Mouse (Mus musculus) megakaryocyte, embryonic 14.5 days (primary cell): ENCODE measurements around the gene Peli2.

ENCODE experiments used
- FLI1 ChIP-seq: IDR thresholded peaks from 2 replicates; pipeline ENCODE4 v1.6.1; 2012; ENCODE audit warnings: low read length, inconsistent platforms, mixed read lengths
- GATA1 ChIP-seq: IDR thresholded peaks from 3 replicates; pipeline ENCODE4 v1.6.1; 2012; ENCODE audit warnings: mixed read lengths, low read length, inconsistent platforms, borderline replicate concordance

DNA sequence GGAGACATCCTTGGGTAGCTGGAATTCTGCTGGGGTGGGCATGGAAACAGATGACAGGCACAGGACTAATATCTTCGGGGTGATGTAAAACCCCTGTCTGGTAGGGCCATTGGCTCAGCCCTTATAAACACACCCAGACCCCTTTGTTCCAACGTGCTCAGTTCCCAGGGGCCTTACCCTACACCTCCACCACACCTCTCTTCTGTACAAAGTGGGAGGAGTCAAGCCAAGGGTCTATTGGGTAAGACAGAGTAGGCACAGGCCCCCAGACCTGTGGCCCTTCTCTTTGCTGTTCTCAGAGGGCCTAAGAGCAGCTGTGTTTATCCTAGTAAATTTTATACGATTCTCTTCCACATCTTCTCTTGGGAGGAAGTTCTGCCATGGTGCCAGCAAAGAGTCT is 46.4 kb downstream of the Peli2 start:
- TF ChIP-seq GATA1 = no peak
- TF ChIP-seq FLI1 = no peak
